ENCODE assay signal across 9 mouse cellular contexts in the genomic region with DNA sequence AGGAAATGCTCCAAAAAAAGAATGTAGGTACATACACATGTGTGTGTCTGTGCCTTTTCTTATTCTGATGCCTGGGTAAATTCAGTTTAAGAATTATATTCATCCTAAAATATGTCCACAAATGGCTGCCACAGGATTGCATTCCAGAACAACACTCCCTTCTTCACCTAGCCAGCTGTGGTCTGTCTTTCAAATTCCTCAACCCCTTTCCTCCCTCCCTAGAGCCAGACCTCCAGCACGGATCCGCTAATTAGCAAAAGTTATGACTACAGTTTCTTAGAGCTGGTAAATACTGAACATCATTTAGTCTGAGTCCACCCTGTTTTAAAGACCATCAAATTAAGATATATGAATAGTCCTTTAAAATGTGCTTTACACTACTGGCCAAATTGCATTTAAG. TPM values are rescaled to one million over a fixed set of nuclear protein-coding genes. Genes with fewer than 3 reads are reported as not detected.
DNase-seq lines count a peak whose midpoint lies in the region; ATAC-seq and TF ChIP-seq lines count a peak whose summit lies in the region.
"Had no signal": no experiment of that assay in that cellular context is flagged by ENCODE, and none has a peak within 500 bp of the region (broad histone marks: within the 10 kb centered on the region; RNA-seq: fewer than 3 reads in every experiment).

No protein-coding gene starts in this region.

- no peak for TF ChIP-seq CTCF in intestine, postnatal 0 days (IDR thresholded peaks at IDR 0.05; ENCODE audit: low read depth)

- H3K27me3 ChIP-seq in kidney, embryonic 16.5 days (ENCODE audit: insufficient read depth, low read length) = no peaks in the 10 kb centered on the region
- H3K27me3 ChIP-seq in forebrain, embryonic 10.5 days (ENCODE audit: poor library complexity, severe bottlenecking) = no peaks in the 10 kb centered on the region
- H3K27me3 ChIP-seq in intestine, postnatal 0 days (replicated peaks; ENCODE audit: control insufficient read depth, insufficient read depth, low read length) = no peaks in the 10 kb centered on the region
- H3K27me3 ChIP-seq in neural tube, embryonic 13.5 days = no peaks in the 10 kb centered on the region

- H3K9me3 ChIP-seq in kidney, embryonic 16.5 days (ENCODE audit: low read length) = no peaks in the 10 kb centered on the region
- H3K9me3 ChIP-seq in forebrain, embryonic 10.5 days = no peaks in the 10 kb centered on the region
- no peaks in the 10 kb centered on the region for H3K9me3 ChIP-seq in intestine, postnatal 0 days (ENCODE audit: control insufficient read depth)
- H3K9me3 ChIP-seq in neural tube, embryonic 13.5 days = no peaks in the 10 kb centered on the region

- DNase-seq in kidney, adult 11 months = no peak
- DNase-seq in forebrain, embryonic 10.5 days (ENCODE audit: extremely low spot score, low spot score) = no peak
- no peak for DNase-seq in gastrocnemius, adult 18-20 months (ENCODE audit: low spot score)
- no peak for DNase-seq in layer of hippocampus, adult 8-10 months (ENCODE audit: low spot score in 2 of 2)

- H3K36me3 ChIP-seq in kidney, embryonic 16.5 days (ENCODE audit: insufficient read depth, low read length) = 0 out of 2 replicates have a peak, but pooled peaks cover 10% of the 10 kb centered on the region
- H3K36me3 ChIP-seq in forebrain, embryonic 10.5 days (replicated peaks) = peaks cover 25% of the 10 kb centered on the region
- no peaks in the 10 kb centered on the region for H3K36me3 ChIP-seq in intestine, postnatal 0 days (ENCODE audit: control insufficient read depth, insufficient read depth)
- peaks cover 22% of the 10 kb centered on the region for H3K36me3 ChIP-seq in neural tube, embryonic 13.5 days

- H3K4me2 ChIP-seq in kidney, embryonic 16.5 days (replicated peaks; ENCODE audit: low read depth, low read length) = peak overlapping the region; percentile 46
- H3K4me2 ChIP-seq in intestine, postnatal 0 days (replicated peaks; ENCODE audit: low read depth) = peak overlapping the region; percentile 69; the same call in 1 of the 2 replicates
- peak overlapping the region; percentile 50 for H3K4me2 ChIP-seq in neural tube, embryonic 13.5 days

- H3K4me1 ChIP-seq in kidney, embryonic 16.5 days (ENCODE audit: insufficient read depth, low read length) = no peaks in the 10 kb centered on the region
- peaks cover 8% of the 10 kb centered on the region for H3K4me1 ChIP-seq in forebrain, embryonic 10.5 days
- no peaks in the 10 kb centered on the region; the same call in 1 of the 2 replicates for H3K4me1 ChIP-seq in intestine, postnatal 0 days (replicated peaks; ENCODE audit: control insufficient read depth, insufficient read depth, low read length)
- peaks cover 13% of the 10 kb centered on the region for H3K4me1 ChIP-seq in neural tube, embryonic 13.5 days (replicated peaks)

- peak overlapping the region; percentile 76 for H3K27ac ChIP-seq in kidney, embryonic 16.5 days (ENCODE audit: low read length)
- H3K27ac ChIP-seq in forebrain, embryonic 10.5 days = 0 out of 2 replicates have a peak overlapping the region, but pooled peaks have one; percentile 67
- H3K27ac ChIP-seq in intestine, postnatal 0 days (ENCODE audit: low read depth, low read length) = no peak overlapping the region
- H3K27ac ChIP-seq in neural tube, embryonic 13.5 days (replicated peaks) = peak overlapping the region; percentile 76

- H3K9ac ChIP-seq in kidney, embryonic 16.5 days (replicated peaks; ENCODE audit: low read length) = peak overlapping the region; percentile 31; the same call in 1 of the 2 replicates
- H3K9ac ChIP-seq in intestine, postnatal 0 days (ENCODE audit: low read depth, low read length) = no peak overlapping the region
- no peak overlapping the region for H3K9ac ChIP-seq in neural tube, embryonic 13.5 days

- peak overlapping the region; percentile 24 for H3K4me3 ChIP-seq in kidney, embryonic 16.5 days (ENCODE audit: low read length)
- H3K4me3 ChIP-seq in forebrain, embryonic 10.5 days = peak overlapping the region; percentile 68
- H3K4me3 ChIP-seq in intestine, postnatal 0 days (ENCODE audit: low read depth, low read length) = no peak overlapping the region
- H3K4me3 ChIP-seq in neural tube, embryonic 13.5 days = peak overlapping the region; percentile 62

- ATAC-seq in kidney, embryonic 16.5 days (ENCODE audit: low FRiP score, low TSS enrichment) = peak; percentile 33
- peak; percentile 12; the same call in 1 of the 2 replicates for ATAC-seq in intestine, postnatal 0 days
- peak; percentile 24; the same call in 1 of the 2 replicates for ATAC-seq in neural tube, embryonic 13.5 days (ENCODE audit: low read depth)
- ATAC-seq in erythroid progenitor cell, adult 5-6 weeks (replicated peaks; ENCODE audit: low FRiP score, poor library complexity, severe bottlenecking) = no peak

- 28% methylated on average over 2 of the region's 2 CpGs for WGBS in kidney, embryonic 16.5 days
- 16% methylated on average over 2 of the region's 2 CpGs for WGBS in forebrain, embryonic 10.5 days
- WGBS in intestine, postnatal 0 days = 36% methylated on average over 2 of the region's 2 CpGs
- WGBS in neural tube, embryonic 13.5 days = 19% methylated on average over 2 of the region's 2 CpGs

RNA-seq across cellular contexts. Expression of a gene that starts 22.1 kb away (rescaled TPM):
- polyA plus RNA-seq in kidney, embryonic 16.5 days (2015; fragmentation: Nextera tagmentation; extraction: Ambion mirVana) = 19.3 and 21.1 TPM in 2 replicates
- polyA plus RNA-seq in forebrain, embryonic 10.5 days (2016; fragmentation: Nextera tagmentation; extraction: Ambion mirVana) = 7.4 and 7.9 TPM in 2 replicates
- polyA plus RNA-seq in intestine, postnatal 0 days (2015; fragmentation: Nextera tagmentation; extraction: Ambion mirVana) = 7.0 and 11.5 TPM in 2 replicates
- polyA plus RNA-seq in neural tube, embryonic 13.5 days (2015; fragmentation: Nextera tagmentation; extraction: Ambion mirVana) = 5.0 and 5.3 TPM in 2 replicates
- 1 to 10 TPM in 1 of 2 experiments, under 1 TPM in 1; 0.62 to 1.7 TPM for total RNA-seq in gastrocnemius, adult 18-20 months (2021)
- not detected in 2 replicates for total RNA-seq in erythroid progenitor cell, adult 5-6 weeks (2015; ENCODE audit: low replicate concordance)
- not detected in 2 replicates for total RNA-seq in erythroid progenitor cell, adult 5-6 weeks (2017; ENCODE audit: low replicate concordance)
- total RNA-seq in layer of hippocampus, adult 8-10 months (2022) = 1 to 10 TPM in 2 of 4 experiments, under 1 TPM in 1, not detected in 1; 0.55 to 3.2 (median 1.7) TPM
- total RNA-seq: common myeloid progenitor, adult 5-6 weeks had no signal

RNA-seq across cellular contexts. Expression of a gene that starts 50.2 kb away (rescaled TPM):
- 124 and 143 TPM in 2 replicates for polyA plus RNA-seq in kidney, embryonic 16.5 days (2015; fragmentation: Nextera tagmentation; extraction: Ambion mirVana)
- 91.9 and 96.6 TPM in 2 replicates for polyA plus RNA-seq in forebrain, embryonic 10.5 days (2016; fragmentation: Nextera tagmentation; extraction: Ambion mirVana)
- 67.0 and 69.2 TPM in 2 replicates for polyA plus RNA-seq in intestine, postnatal 0 days (2015; fragmentation: Nextera tagmentation; extraction: Ambion mirVana)
- 268 and 277 TPM in 2 replicates for polyA plus RNA-seq in neural tube, embryonic 13.5 days (2015; fragmentation: Nextera tagmentation; extraction: Ambion mirVana)
- total RNA-seq in gastrocnemius, adult 18-20 months (2021) = 10 to 100 TPM; 93.9 to 96.8 TPM
- total RNA-seq in erythroid progenitor cell, adult 5-6 weeks (2015; ENCODE audit: low replicate concordance) = 33.5 and 35.7 TPM in 2 replicates
- 14.0 and 16.5 TPM in 2 replicates for total RNA-seq in erythroid progenitor cell, adult 5-6 weeks (2017; ENCODE audit: low replicate concordance)
- 100 to 1,000 TPM; 188 to 200 (median 196) TPM for total RNA-seq in layer of hippocampus, adult 8-10 months (2022)
